Mouse (Mus musculus): ENCODE measurements at regions not wholly inside any gene's neighbourhood (a gene's known extent, or its start where the extent isn't known, plus 50 kb on each side); places are given as distances from the start of the nearest gene placed in this dataset.
"Not testable (repeated sequence)": the region's sequence is repeated elsewhere in the genome, so short reads cannot be mapped to it uniquely, and the experiment has no call there.

- intact Hi-C loops (cut with DNase I) = no loop called here
- DNase-seq (ENCODE audit: low spot score in 2 of 2) = no peak
Measured at GRCm38 (mm10) chr9:14041900-14042435, 214.5 kb downstream of the Fam76b start.

DNA sequence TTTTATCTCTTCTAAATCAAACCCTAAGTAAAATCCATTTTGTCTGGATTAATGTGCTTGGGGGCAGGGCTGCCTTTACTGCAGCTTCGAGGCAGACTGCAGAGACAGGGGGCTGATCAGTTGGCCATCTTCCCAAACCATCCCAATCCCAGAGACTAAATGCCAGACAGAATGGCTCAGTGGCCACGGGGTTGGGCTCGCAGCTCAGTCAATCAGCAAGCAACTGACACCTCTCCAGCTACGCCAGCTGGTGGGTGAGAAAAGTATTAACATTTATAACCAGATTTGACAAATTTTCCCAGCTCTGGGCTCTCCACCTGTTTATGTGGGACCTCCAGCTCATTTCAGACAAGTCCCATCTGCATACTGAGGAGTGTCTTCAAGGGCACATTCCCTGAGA, 220.7 kb downstream of the Fam76b start:
- no peak for DNase-seq (ENCODE audit: low spot score in 2 of 2)
- intact Hi-C loops (cut with DNase I) = no loop called here

DNA sequence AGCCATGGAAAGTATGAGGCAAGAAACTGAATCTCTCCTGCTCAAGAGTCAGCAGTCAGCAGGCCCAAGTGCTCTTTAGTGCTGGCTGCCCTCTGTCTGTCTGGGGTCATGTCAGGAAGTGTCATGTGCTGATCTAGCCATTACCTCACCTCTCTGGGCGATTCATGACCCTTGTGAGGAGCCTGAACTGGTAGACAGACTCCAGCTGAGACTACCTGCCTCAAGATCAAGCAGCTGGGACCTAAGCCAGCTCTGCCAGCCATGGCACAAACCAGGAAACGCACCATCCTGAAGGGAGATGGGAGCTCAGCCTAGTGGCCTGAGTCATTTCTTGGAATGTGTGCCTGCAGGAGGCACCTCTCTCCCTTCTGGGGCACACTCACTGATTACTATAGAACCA, 221.2 kb upstream of the Sesn3 start:
- intact Hi-C loops (cut with DNase I) = no loop called here
- no peak for DNase-seq (ENCODE audit: low spot score in 2 of 2)

DNA sequence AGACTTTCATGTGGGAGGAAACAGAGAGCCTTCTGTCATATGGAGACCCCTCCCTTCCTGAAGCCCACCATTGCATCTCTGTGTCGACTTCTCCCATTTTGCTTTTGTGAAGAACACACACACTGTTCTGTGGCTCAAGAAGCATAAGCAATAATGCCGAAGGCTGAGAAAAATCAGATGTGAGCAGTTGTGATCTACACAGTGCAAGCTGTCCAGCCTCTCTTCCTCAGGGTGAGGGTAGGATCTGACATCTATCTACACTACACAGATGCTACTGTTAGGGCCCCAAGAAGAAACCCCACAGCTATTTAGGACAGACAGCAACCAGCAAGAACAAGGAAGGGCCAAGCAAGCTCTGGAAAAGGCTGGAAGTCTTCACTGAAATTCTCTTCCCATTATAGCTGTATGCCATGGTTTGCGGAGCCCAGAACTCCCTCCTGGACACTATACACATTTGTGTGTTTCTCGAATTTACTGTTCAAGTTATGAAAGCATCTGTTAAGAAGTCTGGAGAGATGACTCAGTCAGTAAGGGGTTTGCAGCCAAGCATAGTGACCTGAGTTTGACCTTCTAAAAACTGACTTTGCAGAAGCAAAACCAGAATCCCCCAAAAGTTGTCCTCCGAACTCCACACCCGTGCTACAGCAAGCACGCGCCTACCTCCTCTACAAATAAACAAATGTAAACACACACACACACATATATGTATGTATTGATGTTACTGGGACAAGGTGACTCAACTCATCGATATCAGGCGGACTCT, 218.3 kb upstream of the Sesn3 start:
- DNase-seq (ENCODE audit: low spot score in 2 of 2) = no peak
- intact Hi-C loops (cut with DNase I) = loop anchor here (5.0 kb wide), 1 partner anchor 164 kb away; no protein-coding TSS in a partner anchor

DNA sequence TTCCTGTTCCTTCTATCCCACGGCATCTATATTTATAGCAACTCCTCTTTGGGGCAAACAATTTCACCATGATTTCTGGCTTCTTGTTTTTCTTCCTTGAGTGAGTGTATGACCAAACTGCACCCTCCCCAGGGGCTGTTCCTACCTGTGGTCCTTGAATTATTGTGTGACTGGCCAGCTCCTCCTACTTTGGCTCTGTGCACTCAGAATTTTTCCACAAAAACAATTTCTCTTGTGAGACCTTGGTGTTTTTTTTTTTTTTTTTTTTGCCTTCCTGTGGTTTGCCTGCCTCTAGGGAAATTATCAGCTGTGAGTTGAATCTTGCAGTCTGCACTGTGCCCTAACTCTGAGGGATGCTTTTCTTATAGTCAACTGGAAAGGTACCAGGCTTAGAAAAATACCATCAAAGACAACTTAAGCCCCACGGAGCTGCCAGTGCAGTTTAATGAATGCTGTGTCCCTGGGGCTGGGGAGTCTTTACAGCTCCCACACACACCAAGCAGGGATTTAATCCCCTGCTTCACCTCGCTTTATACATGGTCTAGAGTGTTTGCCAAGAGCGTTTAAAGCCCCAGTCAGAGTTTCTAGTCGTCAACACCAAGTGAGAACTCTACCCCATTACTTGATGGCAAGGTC, 216.2 kb upstream of the Sesn3 start:
- intact Hi-C loops (cut with DNase I) = loop anchor here (2.0 to 5.0 kb wide), 2 partner anchors 166 to 218 kb away; no protein-coding TSS in a partner anchor
- DNase-seq (ENCODE audit: low spot score in 2 of 2) = no peak

DNA sequence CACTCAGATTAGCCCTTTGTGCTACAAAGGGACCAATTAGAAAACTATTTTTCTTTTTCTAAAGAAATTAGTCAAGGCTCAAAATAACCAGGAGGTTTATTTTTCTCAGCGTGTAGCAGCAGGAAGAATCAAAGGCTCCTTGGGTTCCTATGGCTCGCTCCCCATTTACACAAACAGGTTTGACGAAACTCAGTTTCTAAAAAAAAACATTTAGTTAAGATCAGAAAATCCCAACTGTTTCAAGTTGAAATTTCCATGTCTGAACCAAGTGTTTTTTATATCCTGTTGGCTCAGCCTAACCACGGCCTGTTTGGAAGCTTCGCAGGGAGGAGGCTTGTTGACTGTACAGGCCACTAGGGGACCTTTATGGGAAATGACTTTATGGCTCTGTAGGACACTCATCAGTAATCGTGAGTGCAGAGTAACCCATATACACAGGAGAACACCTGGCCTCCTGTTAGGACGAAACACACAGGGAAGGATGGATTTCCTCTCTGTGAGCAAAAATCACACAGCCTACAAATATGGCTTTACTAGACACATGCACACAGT, 215.6 kb upstream of the Sesn3 start:
- intact Hi-C loops (cut with DNase I) = loop anchor here (2.0 to 5.0 kb wide), 2 partner anchors 167 to 217 kb away; no protein-coding TSS in a partner anchor
- peak in 1 of 2 experiments; percentile 17 for DNase-seq (ENCODE audit: low spot score in 2 of 2)

- no peak for DNase-seq (ENCODE audit: low spot score in 2 of 2)
- intact Hi-C loops (cut with DNase I) = no loop called here
Measured at GRCm38 (mm10) chr9:14060257-14060656, 214.6 kb upstream of the Sesn3 start.

DNA sequence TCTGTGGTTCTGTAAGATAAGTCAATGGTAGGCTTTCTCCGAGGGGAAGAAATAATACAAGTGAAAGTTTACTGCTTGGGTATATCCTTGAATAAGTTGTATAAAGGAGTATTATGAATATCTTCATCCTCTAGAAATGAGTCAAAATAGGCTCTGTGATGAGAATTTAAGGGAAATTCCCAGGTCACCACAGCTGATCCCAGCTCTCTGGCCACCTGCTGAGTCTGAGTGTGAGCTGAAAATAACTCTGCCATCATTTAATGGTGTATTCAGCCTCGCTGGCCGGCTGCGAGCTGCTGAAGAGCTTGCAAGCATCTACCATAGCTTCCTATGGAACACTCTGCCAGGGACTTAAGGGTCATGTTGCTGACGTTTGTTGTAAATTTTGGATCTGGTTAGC, 213.5 kb upstream of the Sesn3 start:
- intact Hi-C loops (cut with DNase I) = no loop called here
- no peak for DNase-seq (ENCODE audit: low spot score in 2 of 2)

DNA sequence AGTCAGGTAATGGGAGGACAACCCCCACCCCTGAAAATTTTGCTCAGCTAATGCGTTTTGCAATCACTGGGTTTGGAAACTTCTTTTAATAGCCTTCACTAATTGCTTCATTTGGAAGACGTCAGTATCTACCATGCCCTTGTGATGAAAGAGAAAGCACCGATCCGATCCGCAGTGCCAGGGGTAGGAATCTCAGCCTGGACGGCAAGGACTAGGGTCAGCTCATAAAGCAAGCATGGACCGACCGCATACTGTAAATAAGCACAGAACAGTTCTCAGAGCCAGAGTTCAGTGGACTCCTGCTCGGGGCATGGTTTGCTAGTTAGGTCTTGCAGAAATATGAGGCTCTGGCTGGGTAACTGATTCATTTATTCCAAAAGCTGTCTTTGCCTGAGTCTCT, 213.0 kb upstream of the Sesn3 start:
- intact Hi-C loops (cut with DNase I) = no loop called here
- DNase-seq (ENCODE audit: low spot score in 2 of 2) = no peak

DNA sequence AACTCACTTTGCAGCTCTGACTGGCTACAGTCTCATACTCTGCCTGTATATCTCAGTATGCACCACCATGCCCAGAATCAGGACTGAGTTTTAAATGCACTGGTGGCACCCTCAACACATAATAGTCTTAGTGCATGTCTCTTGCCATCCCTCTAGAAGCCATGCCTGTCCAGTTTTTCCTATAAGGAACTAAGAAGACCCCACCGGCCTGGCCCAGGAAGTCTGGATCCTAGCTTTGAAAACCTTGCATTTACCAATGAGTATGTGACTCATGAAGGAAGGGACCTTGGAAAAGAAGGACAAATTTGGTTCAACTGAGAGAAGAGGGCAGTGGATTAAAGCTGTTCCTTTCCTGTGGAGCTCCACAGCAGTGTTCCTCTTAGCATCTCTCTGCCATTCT, 212.2 kb upstream of the Sesn3 start:
- intact Hi-C loops (cut with DNase I) = no loop called here
- no peak for DNase-seq (ENCODE audit: low spot score in 2 of 2)

DNA sequence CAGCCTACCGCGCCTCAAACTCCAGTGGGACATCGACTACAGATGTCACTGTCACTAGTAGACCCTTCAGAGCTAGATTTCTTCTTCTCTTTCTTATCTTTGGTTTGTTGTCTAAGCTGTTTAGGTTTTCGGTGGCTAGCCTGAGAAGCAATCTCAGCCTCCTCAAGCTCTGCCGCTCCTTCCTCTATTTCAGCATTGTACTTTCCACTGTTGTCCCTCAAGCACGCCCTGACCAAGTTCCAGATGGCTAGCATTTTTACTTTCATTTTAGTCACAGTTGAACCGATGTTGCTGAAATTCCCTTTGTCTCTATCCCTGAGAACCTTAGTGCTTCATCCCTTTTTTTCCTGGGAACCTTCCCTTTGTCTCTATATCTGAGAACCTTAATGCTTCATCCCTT, 208.1 kb upstream of the Sesn3 start:
- intact Hi-C loops (cut with DNase I) = not testable (repeated sequence)

GRCm38 (mm10) chr9:14069076-14069475, 205.8 kb upstream of the Sesn3 start:
- DNase-seq (ENCODE audit: low spot score in 2 of 2) = no peak
- intact Hi-C loops (cut with DNase I) = no loop called here

More for the DNA sequence above, 208.1 kb upstream of the Sesn3 start:
- DNase-seq (ENCODE audit: low spot score in 2 of 2) = not testable (repeated sequence)

- intact Hi-C loops (cut with DNase I) = no loop called here
- DNase-seq (ENCODE audit: low spot score in 2 of 2) = no peak
Measured at GRCm38 (mm10) chr9:14069770-14070169, 205.1 kb upstream of the Sesn3 start.

DNA sequence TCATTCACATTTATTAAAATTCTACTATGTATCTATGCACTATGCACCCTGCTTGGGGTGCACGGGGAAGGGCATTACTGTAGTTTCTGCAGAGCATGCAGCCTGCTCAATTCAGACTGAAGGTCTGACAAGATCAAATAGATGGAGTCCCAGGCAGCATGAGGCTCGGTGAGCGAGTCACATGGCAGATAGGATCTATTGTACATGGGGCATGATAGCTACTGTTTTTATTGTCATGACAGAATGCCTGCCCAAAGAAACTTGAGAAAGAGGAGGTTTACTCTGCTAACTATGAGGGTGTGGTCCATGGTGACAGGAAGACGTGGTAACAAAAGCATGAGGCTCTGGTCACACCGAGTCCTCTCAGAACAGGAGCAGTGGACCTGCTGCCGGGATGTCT, 203.1 kb upstream of the Sesn3 start:
- intact Hi-C loops (cut with DNase I) = no loop called here
- no peak for DNase-seq (ENCODE audit: low spot score in 2 of 2)

- no peak for DNase-seq (ENCODE audit: low spot score in 2 of 2)
- intact Hi-C loops (cut with DNase I) = no loop called here
Measured at GRCm38 (mm10) chr9:14072950-14073349, 201.9 kb upstream of the Sesn3 start.

- intact Hi-C loops (cut with DNase I) = no loop called here
- DNase-seq (ENCODE audit: low spot score in 2 of 2) = no peak
Measured at GRCm38 (mm10) chr9:14074273-14074672, 200.6 kb upstream of the Sesn3 start.

GRCm38 (mm10) chr9:14074866-14075265, 200.0 kb upstream of the Sesn3 start:
- intact Hi-C loops (cut with DNase I) = not testable (repeated sequence)

GRCm38 (mm10) chr9:14075452-14075851, 199.4 kb upstream of the Sesn3 start:
- intact Hi-C loops (cut with DNase I) = no loop called here
- DNase-seq (ENCODE audit: low spot score in 2 of 2) = peak; percentile 52 to 78

More at GRCm38 (mm10) chr9:14074866-14075265, 200.0 kb upstream of the Sesn3 start:
- DNase-seq (ENCODE audit: low spot score in 2 of 2) = not testable (repeated sequence)

- intact Hi-C loops (cut with DNase I) = no loop called here
- no peak for DNase-seq (ENCODE audit: low spot score in 2 of 2)
Measured at GRCm38 (mm10) chr9:14075868-14076267, 199.0 kb upstream of the Sesn3 start.

DNA sequence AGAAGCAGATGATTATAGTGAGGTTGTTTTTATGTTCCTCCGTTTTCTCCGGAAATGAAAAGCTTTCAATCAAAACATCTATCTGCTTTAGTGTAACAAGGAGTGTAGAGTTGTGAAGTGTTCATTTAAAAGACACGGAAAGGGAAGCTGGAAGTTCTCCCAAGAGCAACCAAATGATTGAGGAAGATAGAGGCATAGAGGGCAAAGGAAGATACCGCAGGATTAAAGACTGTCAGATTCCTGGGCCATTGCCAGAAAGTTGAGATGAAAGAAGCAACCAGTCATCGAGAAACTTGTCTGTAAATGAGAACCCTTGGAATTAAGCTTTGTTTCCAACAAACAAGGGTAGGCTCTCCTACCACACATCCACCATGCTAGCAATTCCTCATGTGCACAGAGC, 198.1 kb upstream of the Sesn3 start:
- no peak for DNase-seq (ENCODE audit: low spot score in 2 of 2)
- intact Hi-C loops (cut with DNase I) = no loop called here

Measured in left cerebral cortex, postnatal 14 days (tissue).